Mouse (Mus musculus) right cerebral cortex, postnatal 14 days (tissue): ENCODE data around the gene Socs3.

Experiments used
- DNase-seq: peaks from one replicate; pipeline ENCODE4 v3.0.0; 2022

Socs3 gene

DNA sequence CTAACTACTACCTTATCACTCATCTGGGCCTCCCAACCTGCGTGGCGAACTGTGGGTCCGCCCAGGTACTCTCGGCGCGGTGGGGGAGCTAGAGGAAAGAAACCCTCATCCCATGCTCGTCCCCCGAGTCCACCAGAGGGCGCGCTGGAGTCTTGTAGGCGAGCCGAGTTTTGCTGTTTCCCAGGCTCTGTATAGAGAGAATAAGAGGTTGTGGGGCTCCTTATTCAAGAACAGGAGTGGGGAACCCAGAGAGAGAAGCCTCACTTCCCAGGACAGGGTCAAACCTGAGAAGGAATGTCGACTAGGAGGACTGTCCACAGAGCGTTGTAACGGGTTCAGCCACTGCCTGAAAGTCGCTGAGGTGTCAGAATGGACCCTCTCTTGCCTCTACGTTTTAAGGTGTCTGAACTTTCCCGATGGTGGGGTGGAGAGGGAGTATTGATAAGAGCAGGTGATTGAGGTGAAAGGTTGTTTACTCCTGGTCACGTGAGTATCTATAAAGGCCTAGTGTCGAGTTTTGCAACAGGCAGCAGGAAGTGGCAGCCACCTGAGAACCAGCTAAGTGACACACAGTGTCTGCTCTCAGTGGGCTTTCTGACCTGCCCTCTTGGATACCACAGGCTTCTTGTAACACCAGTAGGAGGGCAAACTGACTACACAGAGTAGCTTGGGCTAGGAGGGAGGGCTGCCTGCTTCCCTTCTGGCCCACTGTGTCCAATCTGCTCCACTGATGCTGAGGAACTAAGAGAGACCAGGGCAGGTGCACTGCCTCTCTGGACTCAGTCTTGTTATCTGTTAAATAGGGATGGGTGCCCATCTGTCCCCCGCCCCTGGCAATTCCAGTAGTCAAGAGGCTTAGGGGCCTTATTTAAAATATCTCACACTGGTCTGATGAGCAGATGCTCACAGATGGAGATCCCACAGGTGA is at the start of gene Socs3:
Socs3 (minus strand) TSS at position 103 of the 928 bp plus-strand sequence.
- peak; percentile 98 for DNase-seq

DNA sequence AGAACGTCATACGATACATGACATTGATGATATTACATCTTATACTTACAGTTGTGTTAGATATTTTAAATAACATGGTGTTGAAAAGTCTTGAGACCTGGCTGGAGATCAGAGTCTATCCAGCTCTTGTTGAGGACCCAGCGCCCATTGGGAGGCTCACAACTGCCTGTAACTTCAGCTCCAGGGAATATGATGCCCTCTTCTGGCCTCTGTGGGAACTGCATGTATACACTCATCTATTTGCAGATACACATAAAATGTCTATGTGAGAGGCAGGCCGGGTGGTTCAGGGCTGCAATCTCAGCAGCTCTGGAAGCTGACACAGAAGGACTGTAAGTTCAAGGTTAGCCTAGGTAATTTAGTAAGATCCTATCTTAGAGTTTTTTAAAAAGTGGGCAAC is 48.5 kb upstream of the Socs3 start:
- no peak for DNase-seq

DNA sequence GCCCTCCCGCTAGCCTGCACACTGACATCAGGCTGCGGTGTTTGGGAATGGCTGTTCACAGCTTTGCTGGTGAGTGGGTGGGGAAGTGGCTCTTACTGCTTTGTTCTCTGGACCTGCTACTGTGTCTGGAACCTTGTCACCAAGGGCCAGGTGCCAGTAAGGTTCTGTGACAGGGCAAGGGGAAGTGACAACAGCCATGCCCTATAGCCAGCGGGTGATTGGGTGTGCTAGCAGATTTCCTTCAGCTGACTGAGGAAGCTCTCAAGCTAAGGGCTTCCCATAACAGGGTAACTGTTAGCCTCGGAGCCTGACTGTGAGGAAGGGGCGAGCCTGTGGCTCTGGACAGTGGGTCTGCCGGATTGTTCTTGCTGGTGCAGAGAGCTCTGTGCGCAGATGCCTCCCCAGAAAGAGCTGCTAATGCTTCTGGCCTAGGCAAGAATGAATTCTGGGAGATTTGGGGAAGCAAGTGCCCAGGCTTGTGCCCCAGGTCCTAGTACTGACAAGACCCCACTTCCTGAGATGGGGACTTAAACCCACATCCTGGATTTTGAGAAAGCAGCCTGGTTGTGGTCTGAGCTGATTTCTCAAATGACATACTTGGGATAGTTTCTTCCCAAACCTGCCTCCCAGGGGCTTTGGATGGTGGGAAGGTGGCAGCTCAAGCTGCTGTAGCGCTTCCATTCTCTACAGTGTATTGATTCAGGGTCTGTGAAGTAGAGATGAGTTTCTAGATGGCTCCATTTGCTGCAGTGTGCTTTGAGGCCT is 45.7 kb upstream of the Socs3 start:
- no peak for DNase-seq

DNA sequence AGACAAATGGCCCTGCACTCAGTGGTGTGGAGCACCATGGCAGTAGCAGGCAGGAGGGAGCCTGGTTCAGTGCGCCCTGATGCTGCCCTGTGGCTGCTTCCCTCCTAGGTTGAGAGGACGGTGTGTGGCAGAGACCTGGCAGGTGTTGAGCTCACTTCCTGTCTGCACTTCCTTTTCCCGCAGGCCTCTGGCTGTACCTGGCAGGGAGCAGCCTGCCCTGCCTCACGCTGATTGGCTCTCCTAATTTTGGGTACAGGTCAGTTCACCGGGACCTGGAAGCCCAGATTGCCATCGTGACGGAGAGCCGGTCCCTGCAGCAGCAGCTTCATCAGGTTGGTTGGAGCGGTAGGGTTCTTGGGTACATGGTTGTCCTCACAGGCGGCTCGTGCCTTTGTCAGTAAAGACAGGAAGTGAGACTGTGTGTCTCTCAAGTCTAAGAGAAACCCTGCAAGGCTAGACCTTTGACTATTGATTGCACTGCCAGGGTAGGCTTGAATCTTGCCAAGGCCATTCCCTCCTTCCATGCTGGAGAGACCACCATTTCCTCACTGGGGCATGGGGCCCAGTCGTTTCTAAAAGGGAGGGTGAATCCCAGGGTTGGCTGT is 44.6 kb upstream of the Socs3 start:
- no peak for DNase-seq

DNA sequence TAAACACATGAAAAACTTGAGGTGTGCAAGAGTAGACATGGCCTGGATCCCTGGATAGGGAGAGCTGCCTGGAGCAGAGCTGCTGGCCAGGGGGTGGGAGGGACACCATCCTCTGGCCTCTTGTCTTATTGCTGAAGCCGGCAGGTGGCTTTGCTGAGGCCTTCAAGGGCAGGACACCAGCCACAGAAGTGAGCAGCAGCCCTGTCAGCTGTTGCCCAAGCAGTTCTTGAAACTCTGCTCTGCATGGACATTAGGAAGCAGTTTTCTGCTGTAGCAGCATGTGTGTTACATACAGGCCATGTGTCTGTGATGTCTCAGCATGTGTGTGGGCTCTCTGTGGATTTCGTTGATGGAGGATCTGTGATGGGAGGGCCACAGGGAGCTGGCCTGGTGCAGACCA is 43.5 kb upstream of the Socs3 start:
- no peak for DNase-seq

DNA sequence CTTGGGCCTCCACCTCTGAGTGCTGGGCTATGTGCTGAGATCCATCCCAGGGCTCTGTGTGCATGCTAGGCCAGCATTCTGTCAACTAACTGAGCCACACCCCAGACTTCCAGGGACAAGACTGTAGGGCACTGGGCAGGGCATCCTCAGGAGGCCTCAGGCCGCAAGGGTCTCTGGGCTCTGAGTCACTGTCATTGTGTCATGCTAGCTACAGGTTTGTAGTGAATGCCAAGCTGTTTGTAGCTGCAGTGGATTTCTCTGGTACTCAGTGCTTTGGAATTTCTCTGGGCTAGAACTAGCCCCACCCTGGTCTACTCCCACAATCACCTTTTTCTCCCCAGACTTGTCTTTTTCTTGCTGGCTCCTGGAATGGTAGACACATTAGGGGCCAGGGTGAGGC is 42.7 kb upstream of the Socs3 start:
- no peak for DNase-seq

DNA sequence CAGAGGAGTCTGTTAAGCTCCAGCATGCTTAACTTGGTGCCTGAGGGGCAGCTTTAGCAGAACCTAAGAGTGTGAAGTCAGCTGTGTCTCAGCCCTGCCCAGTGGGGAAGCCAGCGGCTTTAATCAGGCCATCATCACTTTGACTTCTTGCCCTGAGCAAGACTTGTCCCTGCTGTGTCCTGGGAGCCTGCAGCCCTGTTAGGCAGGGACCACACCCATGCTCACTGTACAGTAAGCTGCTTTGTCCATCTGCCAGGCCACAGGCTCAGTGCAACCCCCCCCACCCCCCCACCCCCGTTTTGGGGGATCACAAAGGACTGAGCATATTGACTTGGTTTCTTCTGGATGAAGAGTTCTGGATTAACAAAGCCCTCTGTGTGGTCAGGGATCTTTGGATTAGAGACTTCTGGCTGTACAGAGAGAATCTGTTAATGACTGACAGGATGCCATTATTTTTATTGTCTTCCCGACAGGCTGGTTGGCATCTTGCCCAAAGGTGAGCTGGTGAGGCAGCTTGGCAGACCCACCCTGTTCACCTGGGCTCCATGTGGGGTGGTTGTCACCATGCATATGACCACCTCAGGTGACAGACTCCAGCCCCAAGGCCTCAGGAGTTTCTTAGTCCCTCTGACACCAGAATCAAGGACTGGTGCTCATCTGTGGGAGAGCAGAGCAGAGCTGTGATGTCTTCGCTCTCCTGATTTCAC is 40.2 kb upstream of the Socs3 start:
- DNase-seq, result no peak

DNA sequence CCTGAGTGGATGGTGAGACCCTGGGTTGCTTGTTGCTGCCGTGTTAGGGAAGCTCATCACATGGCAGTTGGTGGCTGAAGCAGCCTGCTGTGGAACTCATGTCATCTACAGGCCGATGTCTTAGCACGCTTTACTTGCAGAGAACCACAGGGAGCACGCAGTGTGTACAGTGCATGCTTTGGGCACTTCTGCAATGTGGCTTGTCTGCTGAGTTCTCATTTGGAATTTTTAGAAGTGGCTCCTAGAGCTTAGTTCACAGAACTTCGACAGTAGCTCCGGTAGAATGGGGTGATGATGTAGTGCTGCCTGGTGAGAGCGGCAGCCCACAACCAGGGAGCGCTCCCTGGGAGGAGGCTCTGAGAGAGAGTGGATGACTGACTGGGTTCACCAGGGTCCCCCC is 39.0 kb upstream of the Socs3 start:
- no peak for DNase-seq

DNA sequence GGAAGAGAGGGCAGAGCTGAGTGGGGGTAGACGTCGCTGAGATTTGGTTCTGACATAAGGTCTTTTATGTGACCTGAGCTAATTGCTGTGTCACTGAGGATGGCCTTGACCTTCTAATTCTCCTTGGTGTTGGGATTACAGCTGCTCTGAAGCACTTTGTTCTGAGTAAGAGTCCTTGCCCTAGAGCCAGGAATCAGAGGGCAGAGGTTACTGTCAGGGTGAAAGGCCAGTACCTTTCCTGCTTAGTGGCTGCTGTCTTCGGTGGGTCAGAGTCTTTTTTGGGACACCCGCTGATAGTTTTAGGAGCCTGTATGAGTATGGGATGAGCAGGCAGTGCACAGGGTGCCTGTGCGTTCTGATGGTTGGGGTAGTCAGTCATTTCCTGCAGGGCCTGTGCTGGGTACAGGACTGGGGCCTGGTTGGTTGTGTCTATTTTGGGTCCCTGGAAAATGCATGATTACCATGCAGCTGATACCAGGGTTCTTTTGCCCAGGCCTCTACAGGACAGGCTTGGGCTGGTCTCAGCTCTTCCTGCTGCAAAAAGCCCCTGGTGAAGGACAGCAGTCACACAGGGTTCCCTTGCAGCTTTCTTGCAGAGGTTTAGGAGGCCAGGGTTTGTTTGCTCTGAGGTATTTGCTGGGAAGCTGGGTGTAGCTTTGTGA is 38.4 kb upstream of the Socs3 start:
- no peak for DNase-seq

DNA sequence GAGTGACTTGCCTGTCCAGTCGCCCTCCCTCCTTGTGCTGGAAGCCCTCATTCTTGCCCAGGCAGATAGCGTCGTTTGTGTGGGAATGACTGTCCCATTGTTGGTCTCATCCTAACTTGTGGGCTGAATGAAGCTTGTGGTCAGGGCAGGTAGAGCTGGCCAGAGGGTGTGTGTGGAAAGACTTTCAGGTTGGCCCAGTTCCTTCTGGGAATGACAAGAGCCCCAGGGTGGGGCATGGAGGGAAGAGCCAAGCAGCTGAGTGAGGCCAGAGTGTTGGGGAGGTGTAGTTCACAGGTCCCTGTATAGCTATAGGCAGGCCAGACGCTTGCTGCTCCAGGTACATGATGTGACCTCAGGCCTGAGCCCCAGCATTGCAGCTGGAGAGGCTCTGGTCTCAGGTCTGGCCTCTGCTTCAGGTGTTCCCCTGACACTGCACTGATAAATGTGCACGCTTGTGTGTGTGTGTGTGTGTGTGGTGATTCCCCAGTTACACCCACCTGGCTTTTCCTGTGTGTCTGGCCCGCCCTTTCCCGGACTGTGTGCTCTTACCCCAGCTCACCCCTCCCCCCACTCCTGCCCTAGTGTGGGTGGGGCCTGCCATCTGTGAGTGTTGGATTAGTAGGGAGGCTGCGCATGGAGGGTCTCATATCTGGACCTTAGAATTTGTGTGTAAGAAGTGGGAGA is 37.8 kb upstream of the Socs3 start:
- no peak for DNase-seq

DNA sequence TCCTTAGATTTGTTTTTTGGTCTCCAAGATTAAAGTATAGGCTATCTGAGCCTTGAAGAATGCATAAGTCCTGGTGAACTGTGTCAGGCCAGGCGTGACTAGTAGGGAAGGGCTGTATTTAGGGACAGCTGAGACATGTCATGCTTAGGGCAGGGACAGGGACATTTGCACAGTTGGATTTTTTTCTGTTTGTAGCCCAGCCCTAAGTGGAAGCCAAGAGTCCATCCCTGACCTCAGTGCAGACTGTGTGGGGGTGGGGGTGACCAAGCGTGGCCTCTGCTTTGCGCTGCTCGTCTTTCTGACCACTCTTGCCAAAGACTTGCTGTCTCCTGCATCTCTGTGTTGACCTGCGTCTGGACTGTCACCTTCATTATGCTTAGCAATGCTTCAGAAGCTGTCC is 34.4 kb upstream of the Socs3 start:
- DNase-seq, result no peak

DNA sequence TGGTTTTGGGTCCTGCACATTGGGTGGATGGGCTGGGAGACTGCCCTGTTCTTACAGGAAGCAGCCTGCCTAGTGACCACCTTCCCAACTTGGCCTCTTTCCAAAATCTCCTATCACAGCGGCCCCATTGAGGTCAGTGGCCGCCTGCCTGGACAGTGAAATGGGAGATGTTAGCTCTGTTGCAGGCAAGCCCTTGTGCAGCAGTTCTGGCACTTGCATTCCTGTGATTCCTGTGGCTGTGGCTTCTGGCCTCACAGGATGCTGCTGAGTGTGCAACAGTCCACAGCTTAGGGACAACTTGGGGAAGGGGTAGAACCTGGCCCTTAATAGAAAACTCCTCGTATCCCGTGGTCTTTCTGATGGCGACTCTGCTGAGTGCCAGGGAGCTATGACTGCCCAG is 33.9 kb upstream of the Socs3 start:
- DNase-seq, result no peak

DNA sequence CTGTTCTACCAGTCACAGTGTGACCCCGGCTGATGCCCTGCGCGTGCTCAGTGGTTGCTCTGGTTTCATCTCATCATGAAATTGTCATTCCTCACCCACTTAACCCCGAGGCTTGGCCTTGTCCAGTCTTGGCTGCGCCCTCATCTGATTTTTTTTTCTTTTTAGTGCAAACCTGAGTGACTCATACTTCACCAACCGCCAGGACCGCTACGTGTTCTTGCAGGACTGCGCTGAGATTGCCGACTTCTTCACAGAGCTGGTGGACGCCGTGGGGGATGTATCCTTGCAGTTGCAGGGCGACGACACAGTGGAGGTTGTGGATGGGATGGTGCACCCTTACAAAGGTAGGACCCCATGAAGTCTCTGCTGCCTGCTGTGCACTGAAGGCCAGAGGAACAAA is 33.3 kb upstream of the Socs3 start:
- DNase-seq, result no peak

DNA sequence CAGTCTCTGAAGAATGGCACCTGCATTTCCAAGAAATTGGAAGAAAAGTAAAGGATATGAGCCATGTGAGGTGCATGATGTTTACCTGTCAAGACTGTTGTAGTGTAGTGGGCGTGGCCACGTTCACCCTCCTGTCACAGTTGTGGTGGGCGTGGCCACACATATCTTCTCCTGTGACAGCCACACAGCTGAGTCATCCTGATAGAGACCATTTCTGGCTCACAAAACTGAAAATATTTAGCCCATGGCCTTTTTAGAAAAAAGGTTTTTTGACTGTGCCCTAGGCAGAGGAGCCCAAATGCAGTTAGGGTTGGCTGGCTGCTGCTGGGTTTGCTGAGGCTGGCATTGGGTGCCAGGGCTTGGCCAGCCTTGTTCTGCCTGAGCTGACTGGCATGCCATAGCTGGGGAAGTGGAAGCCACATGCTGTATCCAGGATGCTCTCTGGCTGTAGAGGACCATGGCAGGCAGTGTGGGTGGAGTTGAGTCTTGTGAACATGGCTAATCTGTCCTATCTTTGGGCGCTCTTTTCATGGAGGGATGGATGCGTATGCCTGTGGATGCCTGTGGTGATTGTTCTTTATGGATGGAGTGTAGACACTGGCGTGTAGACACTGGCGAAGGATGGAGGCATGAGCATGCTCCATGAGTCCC is 30.8 kb upstream of the Socs3 start:
- no peak for DNase-seq

DNA sequence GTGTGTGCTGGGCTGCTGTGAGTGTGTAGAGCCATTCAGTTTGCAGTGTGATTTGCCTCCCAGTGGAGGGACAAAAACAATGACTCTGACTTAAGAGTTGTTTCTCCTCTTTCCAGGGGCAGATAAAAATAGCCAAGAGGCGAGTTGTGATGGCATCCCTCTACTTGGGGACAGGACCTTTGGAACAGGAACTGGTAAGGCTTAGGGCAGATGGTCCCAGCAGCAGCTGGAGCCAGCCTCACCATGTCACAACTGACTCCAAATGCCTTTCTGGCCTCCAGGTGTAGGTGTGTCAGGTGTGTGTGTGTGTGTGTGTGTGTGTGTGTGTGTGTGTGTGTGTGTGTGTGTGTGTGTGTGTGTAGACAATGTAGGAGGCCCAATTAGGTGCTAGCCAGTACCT is 30.2 kb upstream of the Socs3 start:
- no peak for DNase-seq

DNA sequence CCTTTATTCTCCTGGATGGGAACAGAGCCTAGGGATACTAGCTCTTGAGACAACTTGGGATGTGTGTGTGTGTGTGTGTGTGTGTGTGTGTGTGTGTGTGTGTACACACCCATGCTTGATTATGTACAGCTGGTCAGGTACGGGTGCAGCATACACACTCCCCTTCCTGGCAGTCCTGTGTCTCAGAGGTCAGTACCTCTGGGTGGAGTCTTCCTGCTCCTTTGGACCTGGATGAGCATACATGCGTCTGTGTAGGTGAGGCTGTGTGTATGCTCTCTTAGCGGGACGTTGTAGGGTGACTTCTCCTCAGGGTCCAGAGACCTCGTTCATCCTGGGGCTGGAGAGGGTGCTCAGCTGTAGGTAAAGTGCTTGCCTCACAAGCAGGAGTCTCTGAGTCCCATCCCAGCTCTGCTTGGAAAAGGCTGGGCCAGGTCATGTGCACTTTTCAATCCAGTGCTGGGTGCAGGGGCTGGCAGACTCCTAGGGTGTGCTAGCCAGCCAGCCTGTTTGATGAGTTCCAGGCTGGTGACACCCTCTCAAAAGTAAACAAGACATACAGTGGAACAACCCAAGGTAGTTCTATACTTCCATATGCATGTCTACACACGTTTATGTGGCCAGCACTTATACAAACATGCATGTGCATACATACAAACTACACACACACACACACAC is 29.6 kb upstream of the Socs3 start:
- no peak for DNase-seq

DNA sequence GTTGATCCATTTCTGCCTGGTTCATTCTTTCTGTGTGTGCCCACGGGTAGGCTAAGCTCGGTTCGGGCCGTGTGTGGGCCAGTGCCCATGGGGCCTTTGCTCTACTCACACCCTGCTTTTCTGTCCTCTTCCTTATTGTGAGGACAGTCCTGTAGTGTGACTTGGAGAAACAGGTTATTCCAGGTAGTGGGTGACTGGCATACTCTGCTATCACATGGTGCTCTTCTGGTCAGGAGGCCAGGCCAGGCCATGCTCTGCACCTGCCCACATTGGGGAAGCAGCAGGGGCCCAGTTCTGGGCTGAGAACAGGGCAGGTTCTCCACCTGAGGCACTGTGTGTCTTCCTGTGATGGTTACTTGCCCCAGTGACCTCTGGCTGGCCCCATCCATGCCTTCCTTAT is 28.5 kb upstream of the Socs3 start:
- no peak for DNase-seq

DNA sequence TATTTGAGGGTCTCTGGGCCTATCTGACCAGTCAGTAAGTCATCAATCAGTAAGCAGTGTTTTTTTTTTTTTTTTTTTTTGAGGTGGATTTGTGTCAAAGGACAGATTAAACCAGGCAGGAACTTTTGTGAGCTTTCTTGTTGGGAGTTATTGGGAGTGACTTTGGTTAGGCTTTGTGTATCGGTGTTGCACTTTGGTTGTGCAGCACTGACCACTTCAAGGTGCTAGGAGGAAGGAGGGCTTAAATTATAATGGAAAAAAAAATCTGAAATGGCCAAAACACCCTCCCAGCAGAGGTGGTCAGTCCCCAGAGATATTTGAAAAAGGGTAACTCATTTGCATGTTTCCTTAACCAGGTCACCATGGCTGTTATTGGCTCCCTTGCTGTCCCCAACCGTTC is 27.2 kb upstream of the Socs3 start:
- no peak for DNase-seq

DNA sequence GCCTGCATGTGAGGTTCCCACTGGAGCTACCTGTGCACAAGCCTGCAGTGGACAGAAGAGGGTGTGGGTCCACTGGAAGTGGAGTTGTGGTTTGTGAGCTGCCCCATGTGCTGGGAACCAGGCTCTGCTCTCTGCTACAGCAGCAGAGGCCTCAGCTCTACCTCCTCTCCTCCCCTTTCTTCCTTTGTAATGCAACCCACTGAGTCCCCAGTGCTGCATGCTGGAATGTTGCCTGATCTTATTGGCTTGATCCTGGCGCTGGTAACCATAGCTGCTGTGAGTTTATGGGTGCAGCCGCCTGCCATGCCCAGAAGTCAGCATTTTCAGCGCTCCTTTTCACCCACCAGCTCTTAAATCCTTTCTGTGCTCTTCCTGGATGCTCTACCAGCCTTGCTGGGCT is 26.2 kb upstream of the Socs3 start:
- no peak for DNase-seq

DNA sequence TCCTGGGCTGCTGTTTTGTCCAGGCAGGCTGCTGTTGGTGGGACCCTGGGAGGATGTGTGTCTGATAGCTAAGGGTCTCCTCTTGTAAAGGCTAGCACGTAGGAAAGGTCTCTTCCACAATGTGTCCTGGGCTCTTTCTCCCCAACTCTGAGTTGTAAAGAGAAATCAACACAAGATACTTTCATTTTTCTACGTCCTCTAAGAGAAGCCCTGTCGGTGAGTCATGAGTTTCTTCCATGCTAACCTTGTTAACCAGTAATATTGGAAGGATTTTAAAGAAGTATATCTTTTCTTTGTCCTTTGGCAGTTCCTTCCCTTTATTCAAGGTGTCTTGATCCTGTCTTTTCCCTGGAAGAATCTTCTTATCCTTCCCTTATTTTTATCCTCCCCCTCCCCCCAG is 25.8 kb upstream of the Socs3 start:
- DNase-seq, result no peak

DNA sequence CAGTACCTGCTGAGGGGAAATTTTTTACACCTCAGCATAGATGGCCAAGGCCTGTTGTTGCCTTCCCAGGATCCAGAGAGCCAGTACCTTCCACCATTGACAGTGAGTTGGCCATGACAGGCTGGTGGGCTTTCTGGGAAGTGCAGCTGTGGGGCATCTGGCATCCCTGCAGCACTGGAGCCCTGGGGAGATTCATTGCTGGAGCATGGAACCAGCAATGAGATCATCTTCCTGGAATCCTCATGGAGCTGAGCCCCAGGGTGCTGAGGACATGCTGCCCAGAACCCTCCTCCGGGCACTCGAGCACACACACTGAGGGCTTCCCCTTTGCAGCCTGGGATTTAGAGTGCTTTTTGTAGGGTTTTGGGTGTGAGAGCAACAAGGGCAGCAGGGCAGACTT is 25.4 kb upstream of the Socs3 start:
- DNase-seq, result no peak
